Mouse (Mus musculus) bone marrow, adult 2 months (tissue): ENCODE data around the gene Reep3. TPM values are rescaled to one million over a fixed set of nuclear protein-coding genes. Genes with fewer than 3 reads are reported as not detected.

Source experiments
- H3K27ac ChIP-seq: fragments of 200-500 bp; 2 replicates; pipeline ENCODE4 v1.5.1; 2012; ENCODE audit warnings: low read depth, mild to moderate bottlenecking, control low read depth, inconsistent platforms, low read length; ENCODE audit not compliant: control insufficient read depth, poor library complexity, insufficient read depth
- H3K4me1 ChIP-seq: fragments of 200-500 bp; 2 replicates; pipeline ENCODE4 v1.6.1; 2011; ENCODE audit warnings: low read length; ENCODE audit not compliant: control insufficient read depth, insufficient read depth
- H3K4me3 ChIP-seq: fragments of 200-500 bp; replicated peaks from 2 replicates; pipeline ENCODE3; 2011; ENCODE audit warnings: mild to moderate bottlenecking, low read depth, low read length, control low read depth; ENCODE audit not compliant: control insufficient read depth
- CTCF ChIP-seq: fragments of 200-500 bp; IDR thresholded peaks from 2 replicates; pipeline ENCODE4 v1.5.1; 2011; ENCODE audit warnings: low read length, control low read depth; ENCODE audit not compliant: control insufficient read depth, insufficient read depth
- POLR2A ChIP-seq: fragments of 200-500 bp; IDR thresholded peaks from 2 replicates; pipeline ENCODE4 v1.6.1; 2011; ENCODE audit warnings: low read depth, mild to moderate bottlenecking, control low read depth, low read length, borderline replicate concordance; ENCODE audit not compliant: control insufficient read depth
- WGBS: fragments of 180-500 bp; shearing (Covaris S2); methylation state at CpG from one replicate; pipeline ENCODE4 v1.1.7; 2018; 5-methylcytosine and 5-hydroxymethylcytosine counted together
- polyA plus RNA-seq: library from polyadenylated mRNA; stranded (reverse); fragments of >200 nt; gene quantifications from 2 replicates; pipeline ENCODE4 v1.2.4, GENCODE M21; 2011; ENCODE audit warnings: low replicate concordance; ENCODE audit not compliant: missing spikeins, insufficient read depth, insufficient read length

The Reep3 gene
- polyA plus RNA-seq, 1 experiment: 10.8 TPM

DNA sequence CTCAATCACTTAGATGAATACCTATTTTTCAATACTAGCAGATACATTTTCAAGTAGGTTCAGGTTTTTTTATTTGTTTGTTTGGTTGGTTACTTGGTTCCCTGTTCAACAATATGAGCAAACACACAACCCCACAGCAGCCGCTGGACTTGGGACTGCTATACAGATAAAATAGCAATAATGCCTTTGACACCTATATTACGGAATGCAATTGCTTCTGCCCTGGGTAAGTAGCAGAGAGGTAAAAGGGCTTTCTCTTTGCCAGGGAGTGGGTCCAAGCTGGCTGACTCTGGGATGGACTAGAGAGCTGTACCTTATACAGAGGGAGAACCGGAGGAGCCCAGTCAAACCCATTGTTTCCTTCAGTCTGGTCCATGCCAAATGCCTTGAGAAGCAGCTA, 56.3 kb downstream of the Reep3 start:
- 87% methylated on average over 3 of the region's 3 CpGs for WGBS

DNA sequence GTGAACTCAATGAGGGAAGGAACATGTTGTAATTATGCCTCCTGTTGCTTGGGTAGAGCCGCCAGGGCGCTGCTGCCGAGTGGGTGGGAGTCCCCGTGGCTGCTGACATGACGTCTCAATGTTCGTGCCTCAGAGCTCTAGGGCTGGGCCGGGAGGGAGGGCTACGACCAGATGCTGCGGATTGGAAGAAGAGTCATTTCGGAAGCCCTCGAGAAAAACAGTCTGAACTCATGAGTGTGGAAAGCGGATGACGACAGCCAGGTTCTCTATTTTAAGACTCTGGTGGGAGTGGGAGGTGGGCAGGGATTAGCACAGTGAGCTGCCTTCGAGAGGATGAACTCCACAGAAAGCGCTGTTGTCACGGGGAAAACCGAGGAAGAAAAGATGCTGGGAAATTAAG, 57.7 kb downstream of the Reep3 start:
- Histone ChIP-seq H3K4me3 (no peak overlapping the region), H3K4me1 (peaks cover 3% of the 10 kb centered on the region), H3K27ac (peak overlapping the region; percentile 18)
- no peak for TF ChIP-seq POLR2A
- no peak for TF ChIP-seq CTCF
- whole genome bisulfite sequencing: 62% methylated on average over 17 of the region's 17 CpGs

More for the DNA sequence above, 56.3 kb downstream of the Reep3 start:
- TF ChIP-seq CTCF: no peak
- no peak for TF ChIP-seq POLR2A
- H3K4me1 ChIP-seq: peaks cover 6% of the 10 kb centered on the region
- H3K4me3 ChIP-seq: no peak overlapping the region
- H3K27ac ChIP-seq: no peak overlapping the region

DNA sequence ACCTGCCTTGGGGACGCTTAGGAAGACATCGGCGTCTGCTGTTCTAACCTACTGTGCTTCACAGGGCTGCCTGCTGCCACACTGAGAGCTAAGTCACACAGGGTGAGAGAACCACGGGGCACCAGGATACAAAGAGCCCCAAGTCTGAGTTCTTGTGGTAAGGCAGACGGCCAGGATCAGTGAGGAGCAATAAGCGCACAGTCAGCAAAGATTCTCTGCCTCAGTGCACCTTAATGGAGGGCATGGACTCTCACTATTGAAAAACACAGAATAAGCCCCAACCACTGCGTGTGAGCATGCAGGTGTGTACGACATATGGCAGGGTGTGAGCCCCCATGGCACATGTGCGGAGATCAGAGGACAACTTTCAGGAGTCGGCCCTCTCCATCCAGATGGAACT, 60.2 kb downstream of the Reep3 start:
- H3K27ac ChIP-seq: no peak overlapping the region
- H3K4me1 ChIP-seq: peaks cover 3% of the 10 kb centered on the region
- TF ChIP-seq POLR2A: no peak
- TF ChIP-seq CTCF: no peak
- 77% methylated on average over 10 of the region's 10 CpGs for WGBS
- no peak overlapping the region for H3K4me3 ChIP-seq

DNA sequence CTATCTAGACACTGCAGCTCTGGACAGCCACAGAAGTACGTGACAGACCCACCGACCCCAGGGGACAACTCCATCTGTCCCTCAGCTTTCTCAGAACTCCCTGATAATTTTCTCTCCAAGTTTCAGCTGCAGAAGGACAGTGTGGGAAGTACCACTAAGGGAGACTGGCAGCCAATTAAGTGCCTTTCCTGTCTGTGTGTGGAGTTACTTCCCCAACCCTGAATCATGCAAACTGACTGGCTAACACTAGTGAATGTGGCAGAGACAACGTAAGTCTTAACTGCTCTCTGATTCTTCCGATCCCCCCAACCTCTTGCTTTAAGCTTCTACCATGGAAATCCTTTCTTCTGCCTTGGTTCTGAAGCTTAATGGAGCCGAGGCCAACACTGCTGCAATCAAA, 60.6 kb downstream of the Reep3 start:
- TF ChIP-seq POLR2A (no peak), CTCF (no peak)
- Histone ChIP-seq H3K4me1 (peaks cover 4% of the 10 kb centered on the region), H3K27ac (no peak overlapping the region), H3K4me3 (no peak overlapping the region)
- WGBS: 24% methylated on average over 5 of the region's 5 CpGs

DNA sequence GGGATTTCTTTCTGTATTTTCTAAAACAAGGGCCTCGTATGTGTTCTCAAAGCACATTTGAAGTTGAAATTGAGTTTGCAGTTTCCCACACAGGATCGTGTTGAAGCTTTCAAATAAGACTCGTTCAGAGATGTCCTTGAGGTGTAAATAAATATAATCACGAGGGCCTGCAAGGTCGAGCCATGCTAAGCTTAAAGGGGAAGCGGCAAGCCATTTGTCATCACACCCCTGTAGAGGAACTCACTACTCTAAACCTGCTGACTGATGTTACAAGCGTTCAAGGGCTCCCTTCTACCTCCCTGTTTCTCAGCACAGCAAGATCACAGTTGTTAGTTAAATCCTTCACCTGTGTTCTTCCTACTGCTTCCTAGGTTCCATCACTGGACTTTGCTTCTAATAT, 65.6 kb downstream of the Reep3 start:
- WGBS: 50% methylated on average over 7 of the region's 7 CpGs
- Histone ChIP-seq H3K27ac (no peak overlapping the region), H3K4me1 (peaks cover 7% of the 10 kb centered on the region), H3K4me3 (no peak overlapping the region)
- TF ChIP-seq CTCF (no peak), POLR2A (no peak)

DNA sequence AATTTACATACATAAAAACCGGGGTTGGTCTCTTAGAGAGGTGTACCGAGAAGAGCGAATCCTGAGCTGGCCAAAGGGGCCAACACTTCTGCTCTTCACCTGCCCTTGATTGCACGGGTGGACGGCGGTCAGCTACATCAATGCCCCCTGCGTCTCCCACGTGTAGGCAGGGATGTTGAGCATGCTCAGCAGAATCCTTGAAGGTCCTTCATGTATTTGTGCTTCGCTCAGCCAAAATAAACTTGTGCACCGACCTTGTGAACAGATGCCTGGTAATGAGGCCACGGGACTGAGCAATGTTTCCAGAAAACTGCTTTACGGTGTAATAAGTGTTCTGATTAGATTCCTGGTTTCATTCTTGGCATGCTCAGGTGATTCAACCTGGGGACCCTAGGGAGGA, 67.4 kb downstream of the Reep3 start:
- no peak overlapping the region for H3K4me3 ChIP-seq
- H3K27ac ChIP-seq: no peak overlapping the region
- TF ChIP-seq POLR2A (no peak), CTCF (no peak)
- 87% methylated on average over 12 of the region's 12 CpGs for WGBS
- peaks cover 6% of the 10 kb centered on the region for H3K4me1 ChIP-seq

DNA sequence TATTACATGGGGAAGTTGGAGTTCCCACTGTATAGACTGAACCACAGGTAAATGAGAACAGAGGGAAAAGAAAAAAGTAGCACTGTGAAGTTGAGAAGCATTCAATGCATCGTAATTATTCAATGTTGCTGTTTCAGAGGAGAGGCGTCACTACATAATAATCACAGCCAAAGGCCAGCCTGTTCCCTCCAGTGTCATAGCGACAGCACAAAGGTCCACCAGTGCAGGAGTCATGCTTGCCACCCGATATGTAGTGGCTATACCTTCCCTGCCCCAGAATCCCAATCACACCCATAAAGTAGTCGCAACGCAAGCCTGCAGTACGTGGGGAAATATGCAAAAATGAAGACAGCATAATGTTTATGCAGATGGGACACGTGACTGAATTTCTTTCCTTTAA, 70.4 kb downstream of the Reep3 start:
- no peak overlapping the region for H3K4me3 ChIP-seq
- no peak for TF ChIP-seq CTCF
- no peak for TF ChIP-seq POLR2A
- peak overlapping the region; percentile 82 for H3K27ac ChIP-seq
- peaks cover 5% of the 10 kb centered on the region for H3K4me1 ChIP-seq
- 67% methylated on average over 8 of the region's 8 CpGs for WGBS

DNA sequence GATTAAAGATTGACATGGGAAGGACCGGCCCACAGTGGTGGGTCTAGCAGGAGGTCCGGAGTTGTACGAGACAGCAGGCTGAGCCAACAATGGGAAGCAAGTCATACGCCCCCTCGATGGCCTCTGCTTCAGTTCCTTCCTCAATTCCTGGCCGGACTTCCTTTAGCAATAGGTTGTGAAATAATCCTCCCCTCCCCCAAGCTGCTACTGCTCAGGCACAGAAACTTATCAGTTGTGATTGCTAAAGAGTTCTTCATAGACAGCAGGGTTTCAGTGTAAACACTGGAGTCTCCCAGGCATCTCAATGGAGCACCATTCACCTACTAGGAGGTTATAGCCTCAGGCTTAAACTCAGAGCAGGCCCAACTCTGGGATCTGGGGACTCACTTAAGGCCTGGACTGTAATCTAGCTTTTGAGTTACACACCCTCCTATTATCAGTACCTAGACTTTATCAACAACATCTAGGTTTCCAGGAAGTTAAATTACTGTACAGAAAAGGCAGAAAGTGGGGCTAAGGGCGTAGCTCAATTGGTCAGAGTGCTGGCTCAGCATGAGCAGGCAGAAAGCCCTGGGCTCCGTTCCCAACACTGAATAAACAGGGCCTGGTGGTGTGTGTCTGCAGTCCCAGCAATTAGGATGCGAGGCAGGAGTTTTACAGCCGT, 71.0 kb downstream of the Reep3 start:
- TF ChIP-seq POLR2A (no peak), CTCF (no peak)
- H3K4me1 ChIP-seq: peaks cover 5% of the 10 kb centered on the region
- 13% methylated on average over 10 of the region's 10 CpGs for WGBS
- H3K27ac ChIP-seq: peak overlapping the region; percentile 82
- H3K4me3 ChIP-seq: peak overlapping the region; percentile 51

DNA sequence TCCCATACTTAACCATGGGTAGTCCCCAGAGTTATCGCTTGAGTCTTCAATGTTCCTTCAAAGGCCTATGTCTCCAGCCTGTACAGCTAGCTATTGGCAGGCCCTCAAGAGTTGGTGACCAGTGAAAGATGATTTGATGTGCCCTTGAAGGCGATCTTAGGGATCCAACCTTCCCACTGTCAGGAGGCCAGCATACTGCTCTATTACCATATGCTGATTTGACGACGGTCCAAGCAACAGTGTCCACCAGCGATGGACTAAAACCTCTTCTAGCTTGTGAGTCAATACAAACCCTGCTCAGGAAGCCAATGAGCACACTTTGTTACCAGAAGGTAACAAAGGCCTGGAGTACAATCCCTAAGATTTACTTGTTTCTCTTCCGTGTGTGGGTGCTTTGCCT, 72.4 kb downstream of the Reep3 start:
- TF ChIP-seq POLR2A (no peak), CTCF (no peak)
- 91% methylated on average over 6 of the region's 6 CpGs for WGBS
- Histone ChIP-seq H3K27ac (no peak overlapping the region), H3K4me3 (no peak overlapping the region), H3K4me1 (peaks cover 5% of the 10 kb centered on the region)
